Mouse (Mus musculus) lung, postnatal 0 days (tissue): Measurements from ENCODE around the gene Reep3.
A peak's percentile ranks its signal among the peaks of the same experiment; 100 is the strongest.

Experiments used
- CTCF ChIP-seq: IDR thresholded peaks from 2 replicates; pipeline ENCODE4 v1.5.1; 2016; ENCODE audit warnings: antibody characterized with exemption, mild to moderate bottlenecking
- EP300 ChIP-seq: IDR thresholded peaks from 2 replicates; pipeline ENCODE4 v1.6.1; 2016; ENCODE audit warnings: antibody characterized with exemption, mild to moderate bottlenecking, control low read depth

- peak; percentile 34 for TF ChIP-seq CTCF
- no peak for TF ChIP-seq EP300
Measured at GRCm38 (mm10) chr10:67066421-67066820, 30.3 kb downstream of the Reep3 start.
